Mouse (Mus musculus): ENCODE measurements around the gene Prps1. TPM values are rescaled to one million over a fixed set of nuclear protein-coding genes. Genes with fewer than 3 reads are reported as not detected.

Gene Prps1
- polyA plus RNA-seq, 1 experiment from 2014 or later = 81.5 TPM

DNA sequence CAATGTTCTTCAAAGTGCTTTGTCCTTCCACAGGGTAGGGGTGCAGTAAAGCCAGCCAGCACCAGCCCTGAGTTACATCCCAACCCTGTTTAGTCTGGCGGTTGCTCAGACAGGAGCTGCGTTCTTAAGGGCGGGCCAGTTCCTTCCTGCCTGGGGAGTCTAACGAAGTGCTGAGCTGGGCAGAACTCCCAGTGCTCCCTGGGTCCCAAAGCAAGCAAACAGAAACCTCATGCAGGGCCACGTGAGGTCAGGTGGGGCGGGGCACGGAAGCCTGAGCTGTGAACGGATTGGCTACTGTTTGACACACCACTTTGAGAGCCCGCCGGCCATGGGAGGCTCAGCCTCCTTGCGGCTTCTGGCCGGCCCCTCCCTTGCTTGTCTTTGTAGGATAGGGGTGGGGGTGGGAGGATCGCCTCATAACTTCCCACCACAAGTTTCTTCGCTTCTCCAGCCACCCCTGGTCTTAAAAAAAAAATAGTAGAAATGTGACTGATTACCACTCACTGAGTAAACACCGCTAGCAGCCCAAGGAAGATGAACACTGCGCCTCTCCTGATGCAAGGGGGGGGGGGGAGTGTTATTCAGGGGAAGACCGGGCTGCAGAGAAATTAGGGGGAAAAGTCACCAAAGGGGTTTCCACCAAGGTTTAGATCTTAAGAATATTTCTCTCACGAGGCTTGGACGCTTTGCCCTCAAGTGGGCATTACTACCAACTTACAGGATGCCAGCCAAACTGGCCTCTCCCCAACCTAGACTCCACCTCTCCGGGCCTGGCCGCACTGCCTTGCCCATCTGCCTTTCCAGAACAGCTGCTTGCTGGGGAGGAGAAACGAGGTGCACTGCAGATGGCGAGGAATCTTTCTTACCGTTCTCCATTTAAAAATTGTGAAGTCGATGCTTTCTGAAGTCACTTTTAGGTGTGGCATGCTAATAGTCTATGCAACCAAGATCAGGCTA is 64.0 kb downstream of the Prps1 start:
- Histone ChIP-seq H3K36me3 (ENCODE audit: control insufficient read depth, insufficient read depth, low read length) (no peaks in the 10 kb centered on the region), H3K9ac (ENCODE audit: low read length) (no peak overlapping the region), H3K9me3 (ENCODE audit: control insufficient read depth, low read length) (no peaks in the 10 kb centered on the region), H3K27ac (ENCODE audit: low read depth, low read length) (no peak overlapping the region), H3K4me2 (ENCODE audit: low read depth, low read length, severe bottlenecking) (peak overlapping the region; percentile 42), H3K4me1 (replicated peaks; ENCODE audit: control insufficient read depth, insufficient read depth, low read length) (no peaks in the 10 kb centered on the region), H3K27me3 (ENCODE audit: control insufficient read depth, insufficient read depth, low read length) (peaks cover 13% of the 10 kb centered on the region), H3K4me3 (ENCODE audit: low read depth, low read length) (no peak overlapping the region)
- ATAC-seq (replicated peaks; ENCODE audit: low FRiP score) (peak; percentile 94), DNase-seq (ENCODE audit: low spot score) (peak; percentile 81)
- WGBS = 25% methylated on average over 25 of the region's 25 CpGs

GRCm38 (mm10) chrX:140522071-140522765 is 65.8 kb downstream of the Prps1 start:
- no peak overlapping the region for H3K27ac ChIP-seq (ENCODE audit: low read depth, low read length)
- 67% methylated on average over 14 of the region's 14 CpGs for WGBS

DNA sequence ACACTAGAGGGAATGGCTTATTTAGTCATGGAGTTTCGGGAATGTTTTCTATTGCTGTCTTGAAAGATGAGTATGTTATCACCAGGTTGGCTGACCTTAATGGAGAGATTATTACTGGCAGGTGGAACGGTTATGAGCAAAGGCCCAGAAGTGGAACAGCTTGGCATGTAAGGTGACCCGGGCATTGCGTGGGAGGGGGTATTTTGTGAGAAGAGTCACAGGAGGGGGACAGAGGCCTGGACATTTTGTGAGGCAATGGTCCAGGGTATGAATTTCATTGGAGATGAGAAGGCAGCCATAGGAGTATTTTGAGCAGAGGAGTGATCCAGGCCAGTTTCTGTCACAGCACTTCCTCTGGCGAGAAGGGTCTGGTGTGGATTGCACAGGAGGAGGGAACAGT is 67.8 kb downstream of the Prps1 start:
- H3K9me3 ChIP-seq (ENCODE audit: control insufficient read depth, low read length) = no peaks in the 10 kb centered on the region
- H3K4me2 ChIP-seq (ENCODE audit: low read depth, low read length, severe bottlenecking) = no peak overlapping the region
- no peaks in the 10 kb centered on the region for H3K4me1 ChIP-seq (replicated peaks; ENCODE audit: control insufficient read depth, insufficient read depth, low read length)
- H3K36me3 ChIP-seq (ENCODE audit: control insufficient read depth, insufficient read depth, low read length) = no peaks in the 10 kb centered on the region
- H3K4me3 ChIP-seq (ENCODE audit: low read depth, low read length) = no peak overlapping the region
- no peak overlapping the region for H3K27ac ChIP-seq (ENCODE audit: low read depth, low read length)
- peaks cover 4% of the 10 kb centered on the region for H3K27me3 ChIP-seq (ENCODE audit: control insufficient read depth, insufficient read depth, low read length)
- no peak overlapping the region for H3K9ac ChIP-seq (ENCODE audit: low read length)
- 86% methylated on average over 5 of the region's 5 CpGs for WGBS
- no peak for ATAC-seq (replicated peaks; ENCODE audit: low FRiP score)
- DNase-seq (ENCODE audit: low spot score) = no peak

More at GRCm38 (mm10) chrX:140522071-140522765, 65.8 kb downstream of the Prps1 start:
- H3K27me3 ChIP-seq (ENCODE audit: control insufficient read depth, insufficient read depth, low read length) = peaks cover 10% of the 10 kb centered on the region
- no peaks in the 10 kb centered on the region for H3K9me3 ChIP-seq (ENCODE audit: control insufficient read depth, low read length)
- no peaks in the 10 kb centered on the region for H3K4me1 ChIP-seq (replicated peaks; ENCODE audit: control insufficient read depth, insufficient read depth, low read length)
- H3K4me3 ChIP-seq (ENCODE audit: low read depth, low read length) = no peak overlapping the region
- no peaks in the 10 kb centered on the region for H3K36me3 ChIP-seq (ENCODE audit: control insufficient read depth, insufficient read depth, low read length)
- H3K4me2 ChIP-seq (ENCODE audit: low read depth, low read length, severe bottlenecking) = no peak overlapping the region
- H3K9ac ChIP-seq (ENCODE audit: low read length) = no peak overlapping the region
- ATAC-seq (replicated peaks; ENCODE audit: low FRiP score) (no peak), DNase-seq (ENCODE audit: low spot score) (no peak)

Other genes starting within 250 kb of the Prps1 start
- 0.63 and 1.2 TPM in 2 replicates for gene Frmpd3, start 114.3 kb upstream of the Prps1 start, polyA plus RNA-seq (2014; fragmentation: Nextera tagmentation; extraction: Ambion mirVana)
- gene Tsc22d3, start 144.0 kb downstream of the Prps1 start, polyA plus RNA-seq (2014; fragmentation: Nextera tagmentation; extraction: Ambion mirVana) = 101 and 105 TPM in 2 replicates
- 2.0 and 2.6 TPM in 2 replicates for gene Mid2, start 208.0 kb downstream of the Prps1 start, polyA plus RNA-seq (2014; fragmentation: Nextera tagmentation; extraction: Ambion mirVana)